Mouse (Mus musculus): ENCODE data around the gene Tubgcp3.
"Not testable (repeated sequence)": the region's sequence is repeated elsewhere in the genome, so short reads cannot be mapped to it uniquely, and the experiment has no call there.

Gene Tubgcp3

DNA sequence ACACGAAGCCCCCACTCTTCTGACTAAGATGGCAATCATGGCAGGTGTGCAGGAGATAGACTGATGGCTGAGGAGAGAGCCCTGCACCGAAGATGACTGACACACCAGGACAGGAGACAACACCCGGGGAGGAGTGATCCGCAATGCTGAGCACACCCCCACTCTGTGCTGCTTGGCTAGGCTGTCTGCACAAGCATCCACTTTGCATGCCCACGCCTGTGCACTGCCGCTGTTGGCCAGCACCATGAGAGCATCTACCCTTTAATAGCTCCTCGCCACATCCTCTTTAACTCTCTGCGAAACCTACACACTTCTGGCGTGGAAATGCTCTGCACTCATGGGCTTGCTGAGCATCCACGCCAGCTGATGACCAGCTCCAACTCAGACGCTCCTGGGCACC is 33.6 kb downstream of the Tubgcp3 start:
- no peak for DNase-seq

DNA sequence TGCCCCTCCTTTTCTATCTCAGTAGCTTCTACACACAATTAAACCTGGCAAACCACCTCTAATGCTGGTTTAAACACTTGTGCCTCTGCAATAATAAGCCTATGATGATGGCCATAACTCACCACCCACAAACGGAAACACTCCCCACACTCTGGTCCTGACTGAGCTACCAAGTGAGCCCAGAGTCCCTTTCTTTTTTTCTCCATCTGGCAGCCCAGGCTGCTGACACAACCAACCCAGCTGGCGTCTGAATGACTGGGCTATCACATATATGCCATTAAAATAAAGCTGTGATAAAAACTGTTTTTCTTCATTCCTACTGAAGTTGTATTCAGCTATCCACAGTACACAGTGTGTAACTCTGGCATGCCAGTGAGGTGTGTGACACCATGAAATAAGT is 36.7 kb downstream of the Tubgcp3 start:
- no peak for DNase-seq

DNA sequence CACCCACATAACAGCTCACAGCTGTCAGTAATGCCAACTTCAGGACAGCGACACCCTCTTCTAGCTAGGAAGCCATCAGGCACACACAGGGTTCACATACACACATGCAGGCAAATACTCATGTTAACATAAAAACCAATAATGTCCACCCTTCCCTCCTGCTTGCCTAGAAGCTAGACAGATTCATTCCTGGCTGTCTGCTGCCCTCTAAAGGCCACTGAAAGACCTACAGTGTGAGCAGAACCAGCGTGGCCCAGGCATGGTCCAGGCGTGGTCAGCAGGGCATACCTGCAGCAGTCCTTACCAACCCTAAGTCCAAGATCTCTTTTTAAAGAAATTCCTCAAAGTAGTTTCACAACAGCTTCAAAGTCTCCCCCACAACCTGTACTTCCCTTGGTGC is 43.0 kb downstream of the Tubgcp3 start:
- DNase-seq: peak; percentile 70

DNA sequence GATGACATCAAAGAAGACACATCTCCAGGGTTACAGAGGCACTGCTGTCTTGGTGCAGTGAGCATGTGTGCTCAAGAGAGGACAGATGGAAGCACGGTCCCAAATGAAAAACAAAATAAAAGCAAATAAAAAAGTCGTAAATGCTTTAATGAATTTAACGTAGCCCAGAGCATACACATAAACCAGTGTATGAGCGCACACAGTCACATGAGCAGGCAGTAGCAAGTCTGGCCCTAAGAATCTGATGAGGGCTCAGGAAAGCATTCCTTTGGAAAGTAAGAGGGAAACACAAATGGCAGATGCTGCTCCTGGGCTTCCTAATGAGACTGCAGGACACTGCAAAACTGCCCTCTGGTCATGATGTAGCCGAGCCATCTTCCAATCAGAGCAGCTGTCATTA is 46.2 kb downstream of the Tubgcp3 start:
- DNase-seq: no peak

DNA sequence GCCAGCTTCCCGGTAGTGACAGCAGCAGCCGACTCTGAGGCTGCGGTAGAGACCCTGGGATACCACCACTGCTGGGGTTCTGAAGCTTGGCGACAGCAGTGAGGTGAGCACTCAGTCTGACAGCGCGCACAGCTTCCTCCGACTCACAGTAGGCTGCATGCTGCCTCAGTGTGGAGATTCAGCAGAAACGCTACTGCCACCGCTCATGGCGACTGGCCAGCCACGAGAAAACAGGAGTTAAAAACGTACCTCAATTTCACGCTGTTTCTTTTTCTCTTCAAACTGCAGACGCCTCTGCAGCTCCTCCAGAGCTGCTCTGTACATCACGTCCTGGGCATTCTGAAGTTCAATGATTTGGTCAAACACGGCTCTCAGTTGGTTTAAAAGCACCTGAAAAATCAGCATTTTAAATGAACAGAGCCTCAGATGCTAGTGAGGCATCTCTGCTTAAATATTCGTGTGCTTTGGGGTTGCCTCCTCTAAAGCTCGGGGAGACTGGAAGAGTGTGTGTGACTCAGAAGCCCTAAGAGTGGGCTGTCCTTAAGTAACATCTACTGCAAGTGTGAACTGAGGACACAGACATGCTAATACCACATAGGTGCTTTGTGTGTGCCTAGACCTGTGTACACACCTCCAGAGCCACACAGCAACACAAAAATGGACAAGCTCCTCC is 50.4 kb downstream of the Tubgcp3 start:
- DNase-seq: no peak

DNA sequence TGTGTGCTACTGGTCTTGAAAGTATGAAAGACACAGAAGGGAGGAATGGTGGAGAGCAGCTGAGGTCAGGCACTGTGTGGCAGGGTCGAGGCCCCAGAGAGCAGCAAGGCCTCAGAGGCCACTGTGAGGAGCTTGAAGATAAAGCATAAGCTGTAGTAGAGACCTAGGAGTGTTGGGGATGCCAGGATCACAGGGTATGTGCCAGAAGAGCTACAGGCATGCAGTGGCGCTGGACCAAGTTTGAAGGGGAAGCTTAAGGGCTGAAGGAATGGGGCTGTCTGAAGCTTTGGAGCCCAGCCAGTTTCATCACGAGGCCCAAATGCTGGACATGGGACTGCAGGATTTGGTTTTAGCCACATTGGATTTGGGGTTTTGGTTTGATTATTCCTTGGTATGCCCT is 54.7 kb downstream of the Tubgcp3 start:
- DNase-seq: not testable (repeated sequence)

DNA sequence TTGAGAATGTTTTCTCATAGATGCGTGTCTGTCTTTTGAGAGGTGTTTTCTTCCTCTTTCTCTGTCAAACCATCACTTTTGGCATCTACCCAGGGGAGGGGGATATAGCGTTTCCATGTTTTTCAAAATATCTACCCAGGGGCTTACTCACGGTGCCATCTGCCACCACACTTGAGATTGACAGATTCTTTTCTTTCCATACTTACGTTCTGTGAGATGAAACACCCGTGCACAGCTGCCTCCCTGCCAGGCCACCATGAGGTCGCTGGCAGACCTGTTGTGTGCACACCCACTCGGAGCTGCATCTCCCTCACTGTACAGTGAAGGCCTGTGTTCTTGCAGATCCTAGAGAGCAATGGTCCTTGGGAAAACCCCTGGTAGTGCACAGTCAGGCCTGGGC is 58.8 kb downstream of the Tubgcp3 start:
- DNase-seq: no peak

DNA sequence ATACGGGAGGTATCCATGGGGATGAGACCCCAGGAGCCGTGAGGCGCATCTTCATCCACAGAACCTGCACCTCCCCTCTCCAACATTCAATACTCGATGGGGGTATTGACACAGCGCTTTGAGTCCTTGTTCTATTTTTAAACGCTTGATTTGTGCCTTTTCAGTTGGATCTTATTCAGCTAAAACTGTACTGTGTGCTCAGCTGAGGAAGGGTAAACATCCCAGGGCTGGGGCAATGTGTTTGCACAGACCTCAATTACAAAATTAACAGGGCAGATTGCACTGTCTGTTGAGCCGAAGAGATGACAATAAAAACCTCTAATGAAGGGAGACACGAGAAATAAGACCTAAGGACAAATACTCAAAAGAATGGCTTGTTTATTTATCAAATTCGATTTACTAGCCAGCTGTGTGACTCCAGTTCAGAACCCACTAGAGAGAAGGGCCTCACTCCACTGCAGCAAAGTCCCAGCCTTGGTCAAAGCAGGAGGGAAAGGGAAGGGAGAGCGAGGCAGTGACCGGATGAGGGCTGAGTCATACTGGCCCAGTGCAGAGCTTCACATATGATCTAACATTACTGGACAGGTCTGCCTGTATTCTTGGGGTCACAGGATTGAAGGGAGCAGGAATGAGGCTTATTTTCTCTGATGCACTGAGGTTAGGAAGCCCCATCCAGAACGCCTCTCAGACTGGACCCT is 62.1 kb downstream of the Tubgcp3 start:
- no peak for DNase-seq

GRCm38 (mm10) chr8:12608810-12609209 is 63.2 kb downstream of the Tubgcp3 start:
- DNase-seq: no peak

GRCm38 (mm10) chr8:12607223-12607622 is 64.8 kb downstream of the Tubgcp3 start:
- DNase-seq: peak; percentile 87

DNA sequence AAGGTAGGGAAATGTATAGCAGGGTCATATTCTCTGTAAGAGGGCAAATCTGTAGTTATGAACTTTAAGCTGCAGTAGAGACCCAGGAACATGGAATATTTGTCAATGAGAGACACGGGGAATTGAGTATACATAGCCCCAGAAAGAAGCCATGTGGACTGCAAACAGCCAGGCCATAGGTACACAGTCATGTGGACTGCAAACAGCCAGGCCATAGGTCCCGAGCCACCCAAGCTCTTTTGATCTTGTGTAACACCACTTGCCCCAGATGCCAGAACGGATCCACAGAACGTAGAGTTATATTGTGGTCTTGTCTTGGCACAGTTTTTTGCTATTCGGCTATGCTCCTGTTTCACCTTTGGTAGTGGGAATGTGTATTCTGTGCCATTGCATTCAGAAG is 88.3 kb downstream of the Tubgcp3 start:
- no peak for DNase-seq

- not testable (repeated sequence) for DNase-seq
Observed at GRCm38 (mm10) chr8:12579339-12579999, 92.6 kb downstream of the Tubgcp3 start.

DNA sequence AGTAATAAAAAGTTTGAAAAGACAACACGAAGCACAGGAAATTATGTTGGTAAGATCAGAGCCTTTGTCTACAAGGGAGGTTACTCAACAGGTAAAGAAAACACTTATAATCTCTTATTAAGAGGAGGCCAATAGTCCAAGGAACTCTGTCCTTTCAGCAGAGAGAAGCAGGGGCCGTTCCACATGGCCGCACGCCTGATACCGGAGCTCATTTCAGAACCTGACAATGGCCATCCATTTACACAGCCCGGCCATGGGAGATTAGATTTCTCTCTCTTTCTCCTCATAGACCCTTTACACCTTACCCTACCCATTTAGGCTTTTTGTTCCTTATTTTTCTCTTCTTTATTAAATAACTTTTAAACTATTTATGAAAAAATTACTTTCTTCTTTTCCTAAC is 95.3 kb downstream of the Tubgcp3 start:
- peak; percentile 37 for DNase-seq

- no peak for DNase-seq
Observed at GRCm38 (mm10) chr8:12576003-12576402, 96.0 kb downstream of the Tubgcp3 start.

GRCm38 (mm10) chr8:12572814-12573534 is 99.1 kb downstream of the Tubgcp3 start, which contains the start of gene Spaca7:
Spaca7 (plus strand) TSS chr8:12573029.
- peak; percentile 13 for DNase-seq

DNA sequence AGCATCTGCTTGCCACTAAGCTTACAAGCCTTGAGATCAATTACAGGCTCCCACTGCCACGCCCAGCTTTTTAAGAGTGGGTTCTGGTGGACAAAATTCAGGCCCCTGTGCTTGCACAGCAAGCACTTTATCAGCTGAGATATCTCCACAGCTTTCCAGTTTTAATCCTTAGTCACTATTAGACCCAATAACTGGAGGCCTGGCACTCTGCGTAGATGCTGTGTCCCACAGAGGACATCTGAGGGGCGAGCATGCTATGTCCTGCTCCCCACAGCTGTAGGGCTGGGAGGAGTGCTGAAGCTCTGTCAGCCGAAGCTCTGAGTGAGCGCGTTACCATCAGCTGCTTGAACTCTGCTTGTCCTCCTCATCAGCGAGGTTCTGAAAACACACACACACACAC is 105.5 kb downstream of the Tubgcp3 start:
- DNase-seq: no peak

DNA sequence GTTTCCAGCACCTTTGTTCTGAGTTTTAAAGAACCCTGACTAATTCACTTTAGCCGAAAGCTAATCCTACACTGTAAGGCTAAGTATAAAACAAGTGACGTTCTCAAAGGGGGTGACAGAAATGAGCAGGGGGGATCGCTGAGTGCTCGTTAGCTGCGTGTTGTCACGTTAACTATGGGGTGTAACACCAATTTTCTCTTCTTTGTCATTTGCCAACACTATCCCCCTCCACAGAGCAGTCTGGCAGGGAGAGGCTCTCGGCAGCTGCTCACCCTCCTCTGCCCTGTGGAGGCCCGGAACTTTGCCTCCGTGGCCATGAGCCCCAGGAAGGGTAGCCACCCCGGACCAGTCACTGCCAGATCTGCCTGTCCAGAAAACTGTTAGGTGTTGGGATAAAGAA is 106.6 kb downstream of the Tubgcp3 start:
- no peak for DNase-seq

DNA sequence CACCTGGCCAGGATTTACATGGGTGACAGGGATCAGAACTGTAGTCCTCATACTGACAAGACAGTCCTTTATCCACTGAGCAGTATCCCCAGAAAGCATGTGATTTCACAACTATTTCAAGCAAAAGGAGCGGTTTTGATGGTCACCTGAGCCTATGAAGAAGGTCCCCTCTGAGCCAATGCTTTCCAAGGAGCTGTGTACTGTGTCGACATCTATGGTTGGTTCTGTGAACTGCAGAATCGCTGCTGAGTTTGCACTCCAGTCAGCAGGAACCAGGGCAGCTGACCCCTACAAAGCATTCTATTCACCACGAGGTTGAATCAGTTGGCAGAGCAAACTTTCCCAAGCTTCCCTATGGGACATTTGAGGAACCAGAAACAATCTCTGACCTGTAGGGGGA is 107.7 kb downstream of the Tubgcp3 start:
- peak; percentile 60 for DNase-seq
